Mouse (Mus musculus) heart, postnatal 36 days (tissue): Measurements from ENCODE around the gene Acvr1. TPM values are rescaled to one million over a fixed set of nuclear protein-coding genes. Genes with fewer than 3 reads are reported as not detected.

ENCODE experiments used
- DNase-seq, 2 experiments: peaks; one replicate each; pipeline ENCODE4 v3.0.0; 2021 to 2022
- intact Hi-C: fragments of 180-260 bp; cut with DNase I; formaldehyde crosslinking; loops from one replicate; pipeline ENCODE4 v1.15.1; 2025
- total RNA-seq, 2 experiments: library from RNA; stranded (reverse); gene quantifications; 2 replicates each; pipeline ENCODE4 v1.2.3; 2021

Acvr1 gene
- total RNA-seq, 2 experiments from 2014 or later, result 16.0 to 16.8 TPM

DNA sequence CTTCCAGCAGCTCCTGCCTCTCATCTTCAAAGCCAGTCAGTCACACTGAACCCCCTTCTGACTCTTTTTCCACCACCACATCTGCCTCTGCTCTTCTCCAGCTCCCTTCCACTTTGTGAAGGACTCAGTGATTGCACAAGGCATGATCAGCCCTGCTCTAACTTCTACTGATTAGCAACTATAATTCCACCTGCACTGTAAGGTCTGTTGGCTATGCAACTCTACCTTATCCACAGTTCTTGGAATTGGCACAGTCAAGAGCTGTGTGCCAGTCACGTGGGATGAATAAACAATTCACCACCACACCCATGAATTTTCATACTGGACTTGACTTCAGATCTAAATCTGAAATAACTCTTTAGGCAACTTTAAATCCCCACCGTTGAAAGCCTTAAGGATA, 133.6 kb downstream of the Acvr1 start:
- intact Hi-C loops, result no loop called here
- no peak for DNase-seq

- no peak for DNase-seq
- intact Hi-C loops, result no loop called here
Observed at GRCm38 (mm10) chr2:58432211-58432610, 134.7 kb downstream of the Acvr1 start.

DNA sequence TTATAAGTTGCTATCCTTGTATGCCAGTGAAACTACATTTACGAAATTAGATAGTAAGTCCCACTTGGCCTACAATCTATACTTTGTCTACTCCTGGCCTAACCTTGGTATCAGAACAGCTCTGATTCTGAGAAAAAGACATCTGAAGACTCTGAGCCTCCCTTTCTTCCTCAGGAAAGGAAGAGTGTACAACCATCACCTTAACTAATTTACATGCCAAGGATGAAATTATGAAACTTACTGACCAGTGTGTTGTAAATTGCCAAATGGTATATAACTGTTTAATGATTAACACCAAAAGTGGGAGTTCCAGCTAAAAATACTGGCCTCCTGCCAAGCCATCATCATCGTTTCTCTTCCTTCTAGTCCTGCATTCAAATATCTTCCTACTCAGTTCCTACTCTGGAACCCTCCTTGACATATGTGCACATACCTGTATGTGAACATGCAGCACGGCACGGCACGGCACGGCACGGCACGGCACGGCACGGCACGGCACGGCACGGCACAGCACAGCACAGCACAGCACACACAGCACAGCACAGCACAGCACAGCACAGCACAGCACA, 141.4 kb downstream of the Acvr1 start:
- DNase-seq, result no peak
- intact Hi-C loops, result no loop called here

- intact Hi-C loops, result no loop called here
- DNase-seq, result no peak
Observed at GRCm38 (mm10) chr2:58423319-58423718, 143.6 kb downstream of the Acvr1 start.

DNA sequence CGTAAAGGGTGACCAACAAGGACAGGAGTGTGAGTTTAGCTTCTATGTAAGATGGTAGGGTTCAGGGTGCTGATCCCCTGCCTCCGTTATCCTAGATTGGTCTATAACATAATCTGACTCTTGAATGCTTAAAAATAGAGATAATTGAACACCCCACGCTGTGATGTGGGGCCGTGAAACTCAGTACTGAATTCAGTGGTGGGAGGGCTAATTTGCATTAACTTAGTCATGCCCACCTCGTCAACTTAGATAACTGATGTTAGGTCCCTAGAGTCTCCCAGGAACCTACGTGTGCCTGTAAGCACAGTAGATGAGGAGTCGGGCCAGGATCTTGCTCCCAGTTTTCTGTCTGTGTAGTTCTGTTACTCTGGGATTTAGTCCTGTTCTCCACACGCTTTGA, 147.4 kb downstream of the Acvr1 start:
- intact Hi-C loops, result no loop called here
- no peak for DNase-seq

DNA sequence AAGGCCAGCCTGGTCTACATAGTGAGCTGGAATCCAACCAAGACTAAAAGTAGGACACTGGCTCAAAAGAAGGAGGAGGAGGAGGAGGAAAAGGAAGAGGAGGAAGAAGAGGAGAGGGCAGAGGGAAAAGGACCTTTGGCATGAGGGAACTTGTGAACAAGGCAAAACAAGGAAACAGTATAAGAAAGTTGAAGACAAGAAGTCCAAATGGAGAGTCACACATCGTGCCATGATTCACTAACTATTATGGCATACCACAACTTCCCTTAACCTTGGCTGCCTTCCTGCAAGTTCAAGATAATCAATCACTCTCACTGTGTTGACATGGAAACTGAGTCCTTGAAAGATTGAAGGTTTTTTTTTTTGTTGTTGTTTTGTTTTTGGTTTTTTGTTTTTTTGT, 148.8 kb downstream of the Acvr1 start:
- intact Hi-C loops, result no loop called here
- no peak for DNase-seq

DNA sequence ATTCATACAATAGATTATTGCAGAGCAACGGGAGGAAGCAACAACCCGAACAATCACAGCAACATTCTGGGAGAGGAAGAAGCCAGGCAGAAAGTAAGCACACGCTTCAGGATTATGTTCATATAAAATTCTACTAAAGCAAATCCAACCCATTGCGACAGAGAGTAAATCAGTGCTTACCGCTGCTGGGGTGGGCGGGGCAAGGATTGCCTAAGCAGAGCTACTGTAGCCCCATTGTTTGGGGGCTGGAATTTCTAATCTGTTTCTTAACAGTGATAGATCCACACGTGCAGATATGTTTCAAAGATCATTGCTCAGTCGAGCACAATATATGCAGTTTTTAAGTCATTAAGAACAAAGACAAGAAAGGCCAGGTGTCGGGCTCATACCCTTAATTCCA, 149.3 kb downstream of the Acvr1 start:
- DNase-seq, result no peak
- intact Hi-C loops, result no loop called here

- intact Hi-C loops, result no loop called here
- DNase-seq, result no peak
Observed at GRCm38 (mm10) chr2:58415037-58415436, 151.9 kb downstream of the Acvr1 start.

GRCm38 (mm10) chr2:58408926-58409634, 157.9 kb downstream of the Acvr1 start:
- intact Hi-C loops, result no loop called here
- no peak for DNase-seq

- DNase-seq, result no peak
- intact Hi-C loops, result no loop called here
Observed at GRCm38 (mm10) chr2:58403481-58403880, 163.5 kb downstream of the Acvr1 start.

DNA sequence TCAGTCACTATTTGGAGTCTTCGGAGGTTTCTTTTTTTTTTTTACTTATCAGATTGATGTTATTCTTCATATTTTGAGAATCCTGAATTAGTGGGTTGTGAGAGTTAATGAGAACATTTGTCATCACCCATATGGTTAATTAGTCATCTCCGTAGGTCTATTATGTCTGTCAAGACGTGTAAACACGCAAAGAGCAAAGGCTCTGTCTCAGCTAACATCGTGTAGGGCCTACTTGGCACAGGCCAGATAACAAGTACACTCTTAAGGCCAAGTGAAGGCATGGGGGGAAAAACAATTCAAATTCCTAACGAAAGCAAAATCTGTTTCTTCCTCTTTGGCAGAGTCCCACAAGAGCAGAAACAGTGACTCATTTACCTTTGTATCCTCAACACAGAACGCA, 178.4 kb downstream of the Acvr1 start:
- intact Hi-C loops, result no loop called here
- DNase-seq, result no peak

- DNase-seq, result no peak
- intact Hi-C loops, result no loop called here
Observed at GRCm38 (mm10) chr2:58380020-58380419, 186.9 kb downstream of the Acvr1 start.

DNA sequence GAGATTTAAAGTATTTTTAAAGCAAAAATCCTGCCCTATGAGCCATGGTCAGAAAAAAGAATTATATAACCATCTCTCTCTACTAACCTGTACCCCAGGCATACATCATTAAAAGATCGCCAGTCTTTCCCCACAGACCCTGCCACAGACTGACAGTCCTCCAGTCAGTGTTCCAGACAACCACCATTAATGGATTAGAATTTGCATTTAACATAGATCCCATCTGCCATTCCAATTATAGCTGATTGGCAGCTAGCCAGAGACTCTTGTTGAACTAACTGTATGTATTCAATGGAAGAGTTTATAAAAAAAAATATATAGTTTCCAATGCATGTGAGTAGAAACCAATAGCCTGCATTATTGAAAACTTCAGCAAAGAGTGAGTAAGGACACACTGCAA, 187.5 kb downstream of the Acvr1 start:
- intact Hi-C loops, result no loop called here
- DNase-seq, result no peak

DNA sequence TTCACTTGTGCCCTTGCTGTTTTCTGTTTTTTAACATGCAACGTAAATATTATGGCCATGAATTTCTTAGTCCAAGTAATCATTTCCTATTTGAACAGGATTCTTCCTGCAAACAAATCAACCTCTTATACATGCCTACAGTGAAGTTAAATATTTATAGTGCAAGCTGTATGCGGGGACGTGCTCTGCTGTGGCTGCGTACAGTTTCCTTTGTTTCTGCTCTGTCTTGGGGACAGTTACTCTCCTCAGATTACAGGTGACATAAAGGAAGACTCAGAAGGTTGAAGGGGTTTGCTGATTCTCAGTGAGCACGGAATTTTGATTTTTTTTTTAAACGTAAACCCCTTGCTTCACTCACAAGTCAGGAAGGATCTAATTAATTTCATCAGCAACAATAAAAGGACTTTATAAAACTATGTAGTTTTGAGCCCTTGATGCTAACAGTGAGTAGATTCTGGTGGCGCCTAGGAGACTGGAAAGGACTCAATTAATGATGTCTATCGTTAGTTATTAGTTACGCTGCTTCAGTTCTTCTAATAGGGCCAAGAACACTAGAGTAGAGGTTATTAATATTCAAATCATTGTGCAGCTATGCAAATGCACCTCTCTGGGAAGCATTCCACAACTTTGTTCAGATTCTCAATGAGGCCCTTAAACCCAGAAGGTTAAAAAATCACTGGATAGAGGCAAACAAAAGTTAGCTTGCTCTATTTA, 189.4 kb downstream of the Acvr1 start:
- intact Hi-C loops, result no loop called here
- no peak for DNase-seq

- intact Hi-C loops, result no loop called here
- DNase-seq, result no peak
Observed at GRCm38 (mm10) chr2:58366196-58366595, 200.8 kb downstream of the Acvr1 start.

DNA sequence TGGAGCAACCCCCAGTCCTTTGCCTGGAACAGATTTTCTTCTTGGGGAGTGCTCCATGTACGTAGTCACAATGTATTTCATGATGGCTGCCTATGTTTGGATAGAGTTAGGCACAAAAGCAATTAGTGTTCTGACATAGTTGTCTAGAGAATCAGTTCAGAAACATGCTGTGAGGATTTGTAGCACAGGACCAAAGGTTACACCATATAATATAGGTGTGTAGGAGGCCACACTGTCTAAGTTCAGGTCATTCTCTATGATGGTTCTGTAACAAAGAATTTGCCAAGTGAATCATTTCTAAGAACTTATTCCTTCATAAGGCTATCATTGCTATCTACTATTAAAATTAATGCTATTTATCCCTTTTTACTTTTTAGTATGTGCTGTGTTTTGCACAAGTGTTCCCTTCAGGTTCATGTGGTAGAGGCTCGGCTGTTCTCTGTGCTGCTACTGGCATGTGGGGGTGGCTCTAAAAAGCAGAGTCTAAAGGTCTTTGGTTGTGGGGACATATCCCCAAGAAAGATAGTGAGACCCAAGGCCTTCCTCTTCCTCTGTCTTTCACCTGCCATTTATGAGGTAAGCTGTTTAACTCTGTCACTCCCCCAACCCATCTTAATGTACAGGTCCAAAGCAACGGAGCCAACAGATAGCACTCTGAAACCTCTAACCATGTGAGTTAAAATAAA, 205.5 kb downstream of the Acvr1 start:
- DNase-seq, result no peak
- intact Hi-C loops, result no loop called here

DNA sequence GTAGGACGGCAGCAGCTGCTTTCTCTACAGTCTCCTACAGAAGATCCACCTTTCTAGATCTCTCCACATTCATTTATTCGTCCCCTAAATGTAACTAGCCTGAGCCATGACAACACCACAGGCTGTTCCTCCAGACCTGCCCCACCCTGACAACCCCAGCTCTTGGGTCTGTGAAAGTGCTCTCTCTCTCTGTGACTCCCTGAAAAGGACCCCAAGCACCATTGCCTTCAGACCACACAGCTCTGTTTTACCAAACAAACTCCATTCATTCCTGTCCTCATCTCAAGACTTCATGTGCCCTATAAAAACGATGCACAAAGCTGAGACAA, 208.9 kb downstream of the Acvr1 start:
- DNase-seq, result no peak
- intact Hi-C loops, result no loop called here

DNA sequence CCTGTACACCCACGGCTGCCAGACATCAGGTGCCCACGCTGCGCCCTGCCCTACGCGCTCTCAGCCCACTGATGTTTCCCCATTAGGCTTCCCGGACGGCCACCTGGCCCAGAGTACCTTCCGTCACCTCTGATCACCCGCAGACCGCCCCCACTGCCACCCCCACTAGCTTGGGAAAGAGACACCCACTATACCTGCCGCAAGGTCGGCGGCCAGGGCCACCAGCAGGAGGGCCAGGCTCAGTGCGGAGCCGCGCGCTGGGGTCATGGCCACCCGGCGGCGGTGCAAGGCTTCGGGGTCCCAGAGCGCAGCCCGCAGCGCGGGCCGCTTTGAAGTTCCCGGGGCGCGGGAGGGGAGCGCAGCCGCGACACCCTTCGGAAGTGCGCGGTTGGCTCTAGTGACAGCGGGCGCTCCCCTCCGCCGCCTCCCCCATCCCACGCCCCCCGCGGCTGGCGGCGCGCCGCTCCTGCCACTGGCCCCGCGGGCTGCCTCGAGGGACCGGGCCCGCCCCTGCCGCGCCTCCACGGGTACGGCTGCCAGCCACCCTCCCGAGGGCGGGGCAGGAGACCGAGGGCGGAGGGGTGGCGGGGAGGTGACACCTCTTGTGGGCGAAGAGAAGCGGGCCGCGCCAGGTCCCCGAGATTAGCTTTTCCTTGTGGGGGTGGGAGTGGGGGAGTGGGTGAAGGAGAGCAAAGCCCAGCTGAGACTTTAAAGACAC, 209.4 kb downstream of the Acvr1 start, which contains the start of gene Acvr1c:
Gene Acvr1c, minus strand, starts transcription at position 482 of the 718 bp plus-strand sequence.
- DNase-seq, result peak; percentile 40 to 41
- intact Hi-C loops, result no loop called here

DNA sequence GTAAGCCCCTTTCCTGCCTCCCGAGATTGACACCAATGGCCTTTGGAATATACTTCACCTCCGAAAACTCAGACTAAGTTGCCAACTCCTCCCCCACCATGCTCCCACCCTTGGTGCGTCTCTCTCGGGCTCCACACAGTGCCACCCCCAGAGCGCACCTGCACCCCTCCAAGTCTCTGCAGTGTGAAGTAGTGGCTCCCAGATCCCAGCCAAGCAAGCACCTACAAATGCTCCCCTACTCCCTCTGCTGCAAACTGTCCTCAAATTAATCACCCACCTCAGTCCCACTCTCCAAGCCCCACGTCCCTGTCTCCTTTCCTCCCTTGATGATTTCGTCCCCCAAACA, 209.9 kb downstream of the Acvr1 start:
- intact Hi-C loops, result no loop called here

GRCm38 (mm10) chr2:58354389-58354788, 212.6 kb downstream of the Acvr1 start:
- no peak for DNase-seq
- intact Hi-C loops, result no loop called here

More for the DNA sequence above, 209.9 kb downstream of the Acvr1 start:
- no peak for DNase-seq

DNA sequence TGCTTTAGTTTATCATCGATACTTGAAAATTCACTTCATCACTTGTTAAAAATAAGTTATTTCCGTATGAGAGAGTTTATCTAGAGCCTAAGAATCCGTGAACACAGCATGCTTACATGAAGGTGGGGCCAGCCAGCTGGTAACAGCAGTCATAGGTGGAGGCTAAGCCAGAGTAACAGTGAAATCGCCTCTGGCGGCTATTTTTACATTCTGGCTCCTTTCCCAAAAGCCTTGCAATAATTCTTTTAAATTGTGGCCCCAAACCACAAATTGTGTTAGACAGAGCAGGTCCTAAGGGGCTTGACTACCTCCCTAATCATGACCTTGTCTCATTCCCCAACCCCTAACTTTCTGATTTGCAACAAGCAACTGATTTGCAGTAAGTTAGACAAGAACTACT, 214.1 kb downstream of the Acvr1 start:
- DNase-seq, result no peak
- intact Hi-C loops, result no loop called here
